In the genomic region with DNA sequence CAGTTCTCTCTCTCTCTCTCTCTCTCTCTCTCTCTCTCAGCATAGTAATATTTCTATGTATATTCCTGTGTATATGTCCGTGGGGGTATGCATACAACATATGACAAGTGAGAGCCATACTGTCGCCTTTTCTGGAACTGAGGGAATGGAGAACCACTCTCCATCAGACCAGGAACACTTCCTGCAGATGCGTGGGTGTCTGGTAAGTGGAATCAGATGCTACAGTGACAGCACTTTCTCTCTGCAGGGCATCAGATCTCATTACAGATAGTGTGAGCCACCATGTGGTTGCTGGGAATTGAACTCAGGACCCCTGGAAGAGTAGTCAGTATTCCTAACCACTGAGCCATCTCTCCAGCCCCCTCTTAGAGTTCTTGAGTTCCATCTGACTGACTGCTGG, we compare ENCODE assay signal across 17 mouse cellular contexts.
"Had no signal": no experiment of that assay in that cellular context is flagged by ENCODE, and none has a peak within 500 bp of the region (broad histone marks: within the 10 kb centered on the region; RNA-seq: fewer than 3 reads in every experiment).

No protein-coding gene starts in this region.

- DNase-seq: left cerebral cortex, postnatal 4 days; liver; liver, embryonic 13.5 days; liver, postnatal 0 days; lung, adult 18-20 months; lung, adult 2 months; lung, embryonic 14.5 days; lung, postnatal 10 days; lung, postnatal 14 days; lung, postnatal 36 days; lung, postnatal 4 days; midbrain, embryonic 14.5 days had no signal

- ATAC-seq: liver, embryonic 12.5 days; liver, postnatal 0 days; lung, postnatal 0 days; midbrain, embryonic 13.5 days; midbrain, embryonic 15.5 days; midbrain, embryonic 16.5 days had no signal
